Mouse (Mus musculus): Measurements from ENCODE around the gene Itgal. TPM values are rescaled to one million over a fixed set of nuclear protein-coding genes. Genes with fewer than 3 reads are reported as not detected.

The Itgal gene
- polyA plus RNA-seq (2012; rRNA removed): 0.61 and 0.95 TPM in 2 replicates

DNA sequence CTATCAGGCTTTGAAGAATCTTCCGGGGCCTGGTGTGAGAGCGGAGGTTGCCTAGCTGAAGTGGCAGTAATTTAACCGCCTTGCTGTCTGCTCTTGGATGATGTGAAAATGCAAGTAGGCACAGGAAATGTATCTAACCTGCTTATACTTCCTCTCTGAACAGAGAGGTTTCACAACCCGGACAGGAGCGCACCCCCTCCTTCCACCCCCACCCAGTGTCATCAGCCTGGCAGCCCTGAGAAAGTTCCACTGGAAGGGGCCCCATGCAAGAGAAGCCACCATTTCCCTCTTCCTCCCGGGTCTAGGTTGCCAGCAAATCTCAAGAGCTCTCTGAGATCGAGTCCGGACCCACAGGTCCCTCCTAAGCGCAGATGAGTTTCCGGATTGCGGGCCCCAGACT, at the start of gene Itgal:
Gene Itgal, plus strand, starts transcription at position 163 of the 400 bp plus-strand sequence.

DNA sequence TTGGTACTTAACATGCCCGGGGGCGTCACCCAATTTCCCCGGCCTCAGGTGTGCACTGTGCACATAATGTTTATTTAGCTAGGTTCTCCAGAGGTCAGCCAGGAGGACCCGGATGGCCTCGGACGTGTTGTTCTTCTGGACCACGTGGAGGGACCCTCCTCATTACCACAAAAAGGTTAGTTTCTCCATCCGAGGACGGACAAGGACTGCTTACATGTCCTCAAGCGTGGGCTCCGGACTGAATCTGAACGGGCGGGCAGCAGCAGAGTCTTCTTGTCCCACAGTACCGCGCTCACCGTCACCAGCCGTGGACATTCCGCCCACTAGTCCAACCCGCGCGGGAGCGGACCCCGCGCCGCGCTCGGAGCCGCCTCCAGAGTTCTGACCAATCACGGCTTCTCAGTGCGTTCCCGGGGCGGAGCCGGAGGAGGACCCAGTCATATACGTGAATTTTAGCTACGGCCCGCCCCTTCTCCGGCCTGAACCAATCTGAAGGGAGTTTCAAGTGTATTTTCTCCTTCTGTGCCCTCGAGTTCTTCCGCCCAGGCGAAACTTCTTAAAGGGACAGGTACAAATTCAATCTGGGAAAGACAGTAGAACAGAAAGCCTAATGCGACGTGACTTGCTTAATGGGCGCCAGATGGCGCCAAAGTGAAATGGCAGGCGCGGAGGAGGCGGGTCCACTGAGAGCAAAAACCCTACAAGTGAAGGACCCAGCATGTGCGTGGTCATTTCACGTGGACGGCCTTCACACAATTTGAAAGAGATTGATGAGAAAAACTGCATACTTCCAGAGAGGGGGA, 35.5 kb upstream of the Itgal start, which contains the start of gene Dctpp1:
Gene Dctpp1, minus strand, starts transcription at position 401 of the 803 bp plus-strand sequence.

GRCm38 (mm10) chr7:127273925-127274789, 21.9 kb upstream of the Itgal start, which contains the start of gene Sephs2:
Gene Sephs2, minus strand, starts transcription at chr7:127274055.

GRCm38 (mm10) chr7:127345512-127346325, 49.7 kb downstream of the Itgal start, which contains the start of gene Zfp768:
Gene Zfp768, minus strand, starts transcription at chr7:127345589.

GRCm38 (mm10) chr7:127375271-127376245, 79.5 kb downstream of the Itgal start, which contains the start of gene Zfp747:
Gene Zfp747, minus strand, starts transcription at chr7:127376050.

Other genes starting within 250 kb of the Itgal start
- gene Zg16, start 208.9 kb upstream of the Itgal start, polyA plus RNA-seq (2012; rRNA removed): 0.10 TPM in 1 of 2 replicates, not detected in the other
- 2.1 TPM in 2 replicates for gene AI467606, start 204.9 kb upstream of the Itgal start, polyA plus RNA-seq (2012; rRNA removed)
- gene Qprt, start 174.0 kb upstream of the Itgal start, polyA plus RNA-seq (2012; rRNA removed): 0.68 and 1.5 TPM in 2 replicates
- gene Spn, start 158.4 kb upstream of the Itgal start, polyA plus RNA-seq (2012; rRNA removed): 0.10 and 0.19 TPM in 2 replicates
- gene Cd2bp2, start 100.2 kb upstream of the Itgal start, polyA plus RNA-seq (2012; rRNA removed): 139 and 140 TPM in 2 replicates
- gene Tbc1d10b, start 87.8 kb upstream of the Itgal start, polyA plus RNA-seq (2012; rRNA removed): 55.6 and 59.0 TPM in 2 replicates
- gene Mylpf, start 87.4 kb upstream of the Itgal start, polyA plus RNA-seq (2012; rRNA removed): 4.0 and 196 TPM in 2 replicates
- 30.7 and 37.3 TPM in 2 replicates for gene Zfp553, start 63.2 kb upstream of the Itgal start, polyA plus RNA-seq (2012; rRNA removed)
- 28.1 and 35.9 TPM in 2 replicates for gene Sept1, start 63.1 kb upstream of the Itgal start, polyA plus RNA-seq (2012; rRNA removed)
- 84.0 and 85.7 TPM in 2 replicates for gene Zfp771, start 52.0 kb upstream of the Itgal start, polyA plus RNA-seq (2012; rRNA removed)
- 95.6 and 105 TPM in 2 replicates for gene Dctpp1, start 35.6 kb upstream of the Itgal start, polyA plus RNA-seq (2012; rRNA removed)
- 22.5 and 23.0 TPM in 2 replicates for gene Sephs2, start 22.2 kb upstream of the Itgal start, polyA plus RNA-seq (2012; rRNA removed)
- 38.6 and 41.2 TPM in 2 replicates for gene Zfp768, start 49.3 kb downstream of the Itgal start, polyA plus RNA-seq (2012; rRNA removed)
- 7.0 and 7.4 TPM in 2 replicates for gene Zfp747, start 79.8 kb downstream of the Itgal start, polyA plus RNA-seq (2012; rRNA removed)
- 3.7 and 3.8 TPM in 2 replicates for gene 9130019O22Rik, start 90.9 kb downstream of the Itgal start, polyA plus RNA-seq (2012; rRNA removed)
- 7.4 and 7.5 TPM in 2 replicates for gene E430018J23Rik, start 97.4 kb downstream of the Itgal start, polyA plus RNA-seq (2012; rRNA removed)
- gene Zfp764, start 110.6 kb downstream of the Itgal start, polyA plus RNA-seq (2012; rRNA removed): 4.1 and 4.9 TPM in 2 replicates
- 20.0 and 22.1 TPM in 2 replicates for gene Zfp688, start 125.8 kb downstream of the Itgal start, polyA plus RNA-seq (2012; rRNA removed)
- 12.3 and 12.5 TPM in 2 replicates for gene Zfp689, start 152.9 kb downstream of the Itgal start, polyA plus RNA-seq (2012; rRNA removed)
- 86.3 and 89.4 TPM in 2 replicates for gene Prr14, start 163.4 kb downstream of the Itgal start, polyA plus RNA-seq (2012; rRNA removed)
- 28.5 and 42.4 TPM in 2 replicates for gene Fbrs, start 182.9 kb downstream of the Itgal start, polyA plus RNA-seq (2012; rRNA removed)
- gene Srcap, start 215.7 kb downstream of the Itgal start, polyA plus RNA-seq (2012; rRNA removed): 20.8 and 25.3 TPM in 2 replicates
- gene Gm42715, start 223.3 kb downstream of the Itgal start, polyA plus RNA-seq (2012; rRNA removed): 17.6 and 18.6 TPM in 2 replicates